Mouse (Mus musculus) left cerebral cortex, postnatal 14 days (tissue): ENCODE measurements around the gene Cdkal1. TPM values are rescaled to one million over a fixed set of nuclear protein-coding genes. Genes with fewer than 3 reads are reported as not detected.

Experiments used
- DNase-seq, 2 experiments: peaks; one replicate each; pipeline ENCODE4 v3.0.0; 2021 to 2022; ENCODE audit warnings: low spot score in 2 of 2, mixed read lengths in 1 of 2
- intact Hi-C: fragments of 180-260 bp; cut with DNase I; formaldehyde crosslinking; loops from one replicate; pipeline ENCODE4 v1.15.1; 2025
- total RNA-seq, 2 experiments: library from RNA; stranded (reverse); gene quantifications; 2 replicates each; pipeline ENCODE4 v1.2.3; 2021

Cdkal1 gene
- total RNA-seq, 2 experiments from 2014 or later: 16.5 to 19.7 TPM

- DNase-seq: no peak
- intact Hi-C loops: no loop called here
Observed at GRCm38 (mm10) chr13:29819910-29820583, 35.4 kb downstream of the Cdkal1 start.

GRCm38 (mm10) chr13:29819147-29819546 is 36.3 kb downstream of the Cdkal1 start:
- intact Hi-C loops: no loop called here
- no peak for DNase-seq

GRCm38 (mm10) chr13:29818314-29818713 is 37.2 kb downstream of the Cdkal1 start:
- DNase-seq: no peak
- intact Hi-C loops: no loop called here

GRCm38 (mm10) chr13:29810780-29811179 is 44.7 kb downstream of the Cdkal1 start:
- no peak for DNase-seq

DNA sequence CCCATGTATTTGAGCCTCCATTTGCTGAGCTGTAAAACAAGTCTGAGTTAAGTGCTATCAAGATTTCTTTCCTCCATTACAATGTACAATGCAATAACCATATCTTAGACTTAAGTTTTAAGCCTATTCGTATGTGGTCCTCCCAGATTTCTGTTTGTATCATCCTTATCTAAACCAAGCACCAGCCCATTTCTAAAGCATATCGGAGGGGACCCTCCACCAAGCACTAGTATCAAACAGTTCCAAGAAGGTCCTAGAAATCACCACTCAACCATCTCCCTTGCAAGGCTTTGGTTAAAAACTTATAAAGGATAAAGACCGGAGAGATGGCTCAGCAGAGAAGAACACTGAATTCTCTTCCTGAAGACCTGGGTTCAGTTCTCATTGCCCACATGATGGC is 47.1 kb downstream of the Cdkal1 start:
- no peak for DNase-seq
- intact Hi-C loops: no loop called here

More at GRCm38 (mm10) chr13:29810780-29811179, 44.7 kb downstream of the Cdkal1 start:
- intact Hi-C loops: no loop called here

DNA sequence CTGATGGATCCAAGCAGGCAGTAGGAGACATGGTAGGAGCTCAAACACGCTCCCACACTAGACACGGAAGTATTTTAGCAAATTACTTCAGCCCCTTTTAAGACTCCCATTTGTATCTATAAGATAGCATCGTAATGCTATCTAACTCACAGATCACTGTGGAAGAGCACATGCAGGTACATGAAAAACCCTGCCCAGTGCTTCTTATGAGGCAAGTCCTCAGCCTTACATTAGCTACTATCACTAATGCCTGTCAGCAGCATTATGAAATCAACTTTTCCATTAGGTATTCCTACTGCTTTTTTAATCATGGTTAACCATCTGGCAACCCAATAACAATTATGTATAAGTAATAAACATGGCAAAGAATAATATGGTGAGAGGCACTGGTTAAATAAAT is 47.5 kb downstream of the Cdkal1 start:
- intact Hi-C loops: no loop called here
- DNase-seq: no peak

DNA sequence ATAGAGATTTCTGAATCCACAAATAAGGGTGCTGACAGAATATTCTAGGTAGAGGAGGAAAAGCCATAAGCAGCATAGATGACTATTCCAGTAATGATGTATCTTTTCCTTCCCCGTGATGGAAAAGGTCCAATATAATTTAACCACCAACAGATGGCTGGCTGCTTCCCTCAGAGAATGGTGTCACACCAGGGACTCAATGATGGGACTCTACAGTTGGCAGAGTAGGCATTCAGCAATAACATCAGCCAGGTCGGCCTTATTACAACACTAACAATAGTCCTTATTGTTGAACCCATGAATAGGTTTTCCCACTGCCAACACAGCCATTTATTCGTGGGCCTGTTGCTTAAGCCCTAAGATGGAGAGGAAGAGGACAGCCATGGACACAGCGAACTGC is 48.6 kb downstream of the Cdkal1 start:
- intact Hi-C loops: no loop called here
- DNase-seq: no peak

DNA sequence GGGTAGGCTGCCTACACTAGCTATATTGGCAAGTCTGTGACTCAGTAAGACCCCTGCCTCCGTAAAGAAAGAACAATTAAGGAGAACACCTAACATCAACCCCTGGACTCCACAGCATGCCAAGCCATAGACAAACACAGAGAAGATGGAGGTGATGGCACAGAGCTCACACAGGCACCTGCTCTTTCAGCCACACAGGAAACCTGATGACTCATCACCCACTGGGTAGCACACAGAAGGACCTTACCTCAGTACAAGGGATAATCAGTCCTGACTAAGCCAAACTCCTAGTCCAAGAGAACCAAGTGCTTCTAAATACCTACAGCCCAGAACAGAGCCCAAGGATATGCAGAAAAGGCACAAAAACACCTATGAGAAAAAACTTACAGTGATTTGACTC is 50.2 kb downstream of the Cdkal1 start:
- intact Hi-C loops: no loop called here

DNA sequence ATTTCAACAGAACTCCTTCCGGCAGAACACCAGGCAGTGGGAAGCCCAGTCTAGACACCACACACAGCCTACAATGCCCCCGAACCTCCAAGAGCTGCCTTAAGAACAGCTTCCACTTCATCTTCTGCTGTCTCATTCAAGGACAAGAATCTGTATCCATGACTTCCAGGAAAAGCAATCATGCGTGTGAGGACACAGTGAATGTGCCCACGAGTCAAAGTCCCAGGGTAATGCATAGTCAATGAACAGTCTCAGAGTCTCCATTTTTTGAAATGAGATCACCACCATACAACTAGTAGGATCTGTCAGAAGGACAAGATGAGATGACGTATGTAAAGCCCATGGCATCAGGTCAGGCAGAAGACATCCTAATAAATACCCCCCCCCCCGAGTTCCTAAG is 51.4 kb downstream of the Cdkal1 start:
- intact Hi-C loops: no loop called here
- DNase-seq: no peak

More for the DNA sequence above, 50.2 kb downstream of the Cdkal1 start:
- DNase-seq: no peak

- intact Hi-C loops: no loop called here
Observed at GRCm38 (mm10) chr13:29802699-29803098, 52.8 kb downstream of the Cdkal1 start.

GRCm38 (mm10) chr13:29800078-29800477 is 55.4 kb downstream of the Cdkal1 start:
- DNase-seq: no peak
- intact Hi-C loops: no loop called here

More at GRCm38 (mm10) chr13:29802699-29803098, 52.8 kb downstream of the Cdkal1 start:
- DNase-seq: no peak

- no peak for DNase-seq
- intact Hi-C loops: no loop called here
Observed at GRCm38 (mm10) chr13:29792112-29792511, 63.4 kb downstream of the Cdkal1 start.

DNA sequence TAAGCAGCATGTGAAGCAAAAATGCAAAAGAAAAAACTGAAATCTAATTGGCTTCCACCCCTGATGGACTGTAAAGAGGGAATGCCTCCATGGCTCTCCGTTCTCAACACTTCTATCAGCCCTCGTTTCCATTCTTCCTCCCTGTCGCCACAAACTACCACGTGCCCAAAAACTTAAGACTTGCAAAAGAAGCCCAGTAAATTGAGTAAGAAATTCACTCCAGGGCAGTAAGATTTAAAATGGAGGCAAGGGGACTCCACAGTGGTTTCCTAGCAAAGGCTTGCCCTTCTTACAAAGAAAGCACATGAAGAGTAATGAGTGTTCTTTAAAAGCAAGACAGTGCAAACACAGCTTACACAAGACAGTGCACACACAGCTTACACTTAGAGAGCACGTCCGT is 64.0 kb downstream of the Cdkal1 start:
- intact Hi-C loops: no loop called here
- no peak for DNase-seq

GRCm38 (mm10) chr13:29786984-29787383 is 68.5 kb downstream of the Cdkal1 start:
- intact Hi-C loops: no loop called here
- no peak for DNase-seq

DNA sequence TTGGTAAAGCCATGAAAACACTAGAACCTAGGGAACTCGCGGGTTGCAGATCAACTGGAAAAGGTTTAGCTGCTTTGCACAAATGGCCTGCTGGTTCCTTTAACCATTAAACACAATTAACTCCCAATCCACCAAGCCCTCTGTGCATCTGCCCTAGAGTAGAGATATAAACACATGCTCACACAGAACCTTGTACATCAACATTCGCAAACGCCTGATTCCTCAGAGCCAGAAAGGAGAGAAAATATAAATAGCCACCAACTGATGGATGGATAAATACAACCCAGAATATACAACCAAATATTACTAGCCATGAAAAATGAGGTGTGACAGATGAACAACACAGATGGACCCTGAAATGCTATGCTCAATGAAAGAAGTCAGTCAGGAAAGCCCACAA is 70.6 kb downstream of the Cdkal1 start:
- no peak for DNase-seq
- intact Hi-C loops: no loop called here

DNA sequence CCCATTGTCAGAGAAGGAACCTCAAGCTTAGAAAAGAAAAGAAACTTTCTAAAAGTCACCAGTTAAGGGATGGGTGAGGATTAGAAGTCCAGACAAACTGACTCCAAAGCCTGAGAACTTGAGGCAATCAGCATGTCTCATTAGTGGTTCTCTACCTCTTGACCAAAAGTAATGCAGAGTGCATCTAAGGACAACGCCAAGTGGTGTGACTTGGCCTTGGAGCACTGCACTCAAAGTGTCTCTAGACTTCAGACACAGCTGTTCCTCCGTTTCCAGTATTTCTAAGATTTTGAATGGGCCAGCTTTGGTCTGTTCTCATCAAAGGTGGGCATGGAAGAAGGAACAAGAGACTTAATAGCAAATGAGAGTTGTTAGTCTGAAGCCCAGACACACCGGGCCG is 74.1 kb downstream of the Cdkal1 start:
- intact Hi-C loops: no loop called here
- DNase-seq: no peak

- DNase-seq: no peak
- intact Hi-C loops: no loop called here
Observed at GRCm38 (mm10) chr13:29780713-29781112, 74.8 kb downstream of the Cdkal1 start.

DNA sequence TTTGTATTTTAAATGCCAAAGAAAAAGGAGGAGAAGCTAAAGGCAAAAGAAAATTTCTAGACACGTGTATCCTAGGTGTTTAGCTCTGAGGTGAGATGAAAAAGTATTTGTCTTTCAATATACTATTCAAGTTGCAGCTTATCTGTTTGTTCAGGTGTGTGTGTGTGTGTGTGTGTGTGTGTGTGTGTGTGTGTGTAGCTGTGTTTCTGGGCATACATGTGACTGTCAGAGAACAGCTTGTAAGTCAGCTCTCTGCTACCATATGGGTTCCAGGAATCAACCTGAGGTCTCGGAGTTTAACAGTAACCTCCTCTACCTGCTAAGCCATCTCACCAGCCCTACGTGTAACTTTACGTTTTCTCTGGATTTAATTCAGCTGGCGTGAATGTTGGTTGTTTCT is 76.0 kb downstream of the Cdkal1 start:
- DNase-seq: no peak
- intact Hi-C loops: no loop called here

DNA sequence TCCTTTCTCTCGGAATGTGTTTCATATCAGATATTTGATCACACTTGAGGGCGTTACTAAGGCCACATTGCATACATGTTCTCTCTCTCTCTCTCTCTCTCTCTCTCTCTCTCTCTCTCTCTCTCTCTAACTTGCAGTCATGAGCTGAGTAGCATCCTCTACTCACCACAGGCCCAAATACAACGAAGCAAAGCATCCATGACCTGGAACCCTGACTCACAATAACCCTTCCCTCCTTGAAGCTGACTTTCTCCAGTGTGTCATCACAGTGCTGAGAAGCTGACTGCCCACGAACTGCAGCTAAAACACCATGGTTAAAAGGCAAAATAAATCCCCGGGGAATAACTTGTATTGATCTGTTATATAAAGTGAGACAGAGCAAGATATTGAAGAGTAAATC is 76.4 kb downstream of the Cdkal1 start:
- intact Hi-C loops: no loop called here
- no peak for DNase-seq

- DNase-seq: no peak
- intact Hi-C loops: no loop called here
Observed at GRCm38 (mm10) chr13:29778124-29778523, 77.3 kb downstream of the Cdkal1 start.

DNA sequence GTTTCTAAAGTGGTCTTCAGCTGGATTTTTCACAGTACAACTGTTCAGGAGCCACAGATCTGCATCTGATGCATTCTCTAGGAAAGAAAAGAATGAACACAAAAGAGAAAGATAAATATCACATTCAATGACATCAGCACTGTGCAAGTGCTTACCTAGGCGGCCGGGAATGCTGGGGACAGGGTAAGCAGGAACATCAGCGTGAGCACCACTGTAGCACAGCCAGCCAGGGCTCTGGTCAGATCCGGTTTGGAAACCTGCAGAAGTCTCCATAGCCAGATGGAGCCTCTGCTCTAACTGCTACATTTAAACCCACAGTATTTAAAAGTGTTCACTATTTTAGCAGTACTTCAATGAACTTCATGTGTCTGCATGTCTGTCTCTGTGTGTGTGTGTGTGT is 78.2 kb downstream of the Cdkal1 start:
- intact Hi-C loops: no loop called here
- DNase-seq: peak in 1 of 2 experiments; percentile 7
